Mouse (Mus musculus): ENCODE results near the gene Gm20219.

- TF ChIP-seq POLR2A (IDR thresholded peaks at IDR 0.05; ENCODE audit: borderline replicate concordance, insufficient read depth, low read length) = no peak
- peak; percentile 47; the same call in 1 of the 2 replicates for TF ChIP-seq CTCF (IDR thresholded peaks at IDR 0.05; ENCODE audit: borderline replicate concordance, insufficient read depth, low read depth, low read length)
These were observed 6.2 kb downstream of the Gm20219 start for GRCm38 (mm10) chr17:56547846-56548604.
